Mouse (Mus musculus) cortical plate, adult 2 months (tissue): ENCODE measurements at regions not wholly inside any gene's neighbourhood (a gene's known extent, or its start where the extent isn't known, plus 50 kb on each side); places are given as distances from the start of the nearest gene placed in this dataset.

Experiments used
- CTCF ChIP-seq: fragments of 200-500 bp; IDR thresholded peaks from 2 replicates; pipeline ENCODE4 v1.5.1; 2011; ENCODE audit warnings: mild to moderate bottlenecking, control low read depth, low read length; ENCODE audit not compliant: insufficient read depth; ENCODE audit errors: extremely low read depth
- POLR2A ChIP-seq: fragments of 200-500 bp; IDR thresholded peaks from 2 replicates; pipeline ENCODE4 v1.6.1; 2011; ENCODE audit warnings: mild to moderate bottlenecking, low read length, control low read depth; ENCODE audit not compliant: insufficient read depth; ENCODE audit errors: extremely low read depth

DNA sequence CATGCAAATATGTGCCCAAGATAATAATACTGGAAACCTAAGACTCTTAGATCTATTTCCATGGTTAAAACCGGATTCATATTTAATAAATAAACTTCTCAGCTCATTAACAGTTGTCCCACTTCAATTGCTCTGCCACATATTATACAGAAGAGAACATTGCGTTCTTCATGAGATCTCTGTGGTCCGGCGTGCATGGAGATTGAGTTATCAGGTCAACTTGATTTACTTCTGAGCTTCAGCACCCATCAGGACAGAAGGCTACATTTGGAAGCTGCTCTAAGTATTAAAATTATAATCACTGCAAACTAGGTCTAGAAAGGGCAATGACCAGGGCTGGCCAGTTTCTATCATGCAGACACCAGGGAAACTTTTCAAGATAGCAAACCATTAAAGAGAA is 295.9 kb upstream of the Cd180 start:
- TF ChIP-seq CTCF, result no peak
- no peak for TF ChIP-seq POLR2A
